Mouse (Mus musculus) cerebellum, adult 9-10 months (tissue): ENCODE results near the gene Rasl10b.

Experiments
- DNase-seq: peaks from one replicate; pipeline ENCODE4 v3.0.0; 2022

Rasl10b gene

DNA sequence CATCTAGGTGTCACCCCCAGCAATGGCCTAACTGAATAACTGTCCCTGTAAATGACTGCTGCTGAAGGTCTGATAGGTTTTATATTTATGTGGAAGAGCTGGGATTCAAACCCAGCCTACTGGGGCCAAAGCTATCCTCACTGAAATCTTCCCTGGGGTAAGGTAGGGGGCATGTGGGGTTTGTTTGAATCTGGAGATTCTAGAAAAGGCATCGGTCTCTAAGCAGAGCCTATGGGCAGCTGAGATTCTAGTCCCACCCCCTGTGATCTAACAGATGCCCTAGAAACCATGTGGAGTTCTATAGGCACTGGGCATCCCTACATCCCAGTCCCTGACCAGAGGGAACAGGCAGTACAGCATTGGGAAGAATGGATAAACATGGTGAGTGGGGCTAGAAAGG lies 28.4 kb downstream of the Rasl10b start, which contains the start of gene 1700020L24Rik:
Gene 1700020L24Rik, plus strand, starts transcription at position 301 of the 400 bp plus-strand sequence.
- no peak for DNase-seq

DNA sequence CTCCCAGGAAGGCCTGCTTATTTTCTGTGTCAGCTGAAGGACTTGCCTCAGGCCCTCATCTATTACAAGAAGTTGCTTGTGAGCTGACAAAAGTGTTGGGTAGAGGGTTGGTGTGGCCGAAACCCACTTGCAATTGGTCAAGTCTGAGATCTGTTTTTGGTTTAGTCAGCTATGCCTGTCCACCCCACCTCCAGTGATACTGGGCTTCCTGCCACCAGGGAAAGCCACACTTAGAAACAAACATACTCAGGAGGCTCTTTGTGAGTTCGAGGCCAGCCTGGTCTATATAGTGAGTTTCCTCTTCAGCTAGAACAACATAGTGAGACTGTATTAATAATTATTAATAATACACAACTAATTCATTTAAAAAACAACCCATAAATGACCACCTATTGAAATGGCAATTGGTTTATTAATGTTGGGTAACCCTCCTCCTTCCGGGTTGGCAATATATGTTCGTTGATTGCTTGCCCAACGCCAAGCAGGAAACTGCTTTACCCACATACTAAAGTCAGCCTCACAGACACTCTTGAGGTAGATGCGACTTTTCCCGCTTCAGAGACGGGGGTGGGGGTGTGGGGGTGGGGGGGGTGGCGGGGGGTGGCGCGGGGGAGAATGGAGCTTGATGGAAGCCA lies 30.6 kb downstream of the Rasl10b start:
- DNase-seq, result no peak

DNA sequence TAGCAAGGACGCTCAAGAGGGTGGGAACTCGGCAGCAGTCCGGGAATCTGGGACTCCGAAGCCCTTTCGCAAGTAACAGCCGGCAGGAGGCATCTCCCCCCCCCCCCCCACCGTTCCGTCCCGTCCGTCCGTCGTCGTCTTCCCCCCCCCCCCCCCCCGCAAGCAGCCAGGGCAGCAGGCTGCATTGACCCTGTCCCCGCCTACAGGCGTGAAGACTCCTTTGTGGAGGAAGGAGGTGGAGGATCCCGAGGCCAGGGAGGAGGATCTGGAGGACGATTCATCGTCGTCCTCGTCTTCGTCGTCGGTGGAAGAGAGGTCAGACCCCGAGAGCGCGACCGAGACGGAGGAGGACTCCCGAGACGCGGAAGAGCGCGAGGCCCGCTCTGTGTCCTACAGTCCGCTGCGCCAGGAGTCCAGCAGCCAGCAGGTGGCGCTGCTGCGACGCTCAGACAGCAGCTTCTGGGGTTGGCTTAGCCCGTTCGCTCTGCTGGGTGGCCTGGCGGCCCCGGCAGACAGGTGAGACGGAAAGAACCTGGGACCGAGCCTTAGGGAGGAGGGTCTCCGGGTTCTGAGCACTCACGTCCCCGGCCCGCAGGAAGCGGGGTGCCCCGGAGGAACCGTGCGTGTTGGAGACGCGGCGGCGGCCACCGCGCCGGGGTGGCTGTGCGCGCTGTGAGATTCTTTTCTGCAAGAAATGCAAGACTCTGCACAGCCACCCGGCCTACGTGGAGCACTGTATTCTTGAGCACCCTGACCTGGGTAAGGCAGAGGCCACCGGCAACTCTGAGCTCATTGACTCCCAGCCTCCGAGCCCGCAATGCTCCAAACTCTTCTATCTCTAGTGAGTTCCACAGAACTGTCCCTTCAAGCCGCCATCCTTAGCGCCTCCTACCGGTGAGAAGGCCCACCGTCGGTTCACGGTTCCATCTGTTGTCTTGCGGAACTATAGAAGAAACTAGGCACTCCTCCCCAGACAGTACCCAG lies 31.4 kb downstream of the Rasl10b start:
- DNase-seq, result peak; percentile 90

DNA sequence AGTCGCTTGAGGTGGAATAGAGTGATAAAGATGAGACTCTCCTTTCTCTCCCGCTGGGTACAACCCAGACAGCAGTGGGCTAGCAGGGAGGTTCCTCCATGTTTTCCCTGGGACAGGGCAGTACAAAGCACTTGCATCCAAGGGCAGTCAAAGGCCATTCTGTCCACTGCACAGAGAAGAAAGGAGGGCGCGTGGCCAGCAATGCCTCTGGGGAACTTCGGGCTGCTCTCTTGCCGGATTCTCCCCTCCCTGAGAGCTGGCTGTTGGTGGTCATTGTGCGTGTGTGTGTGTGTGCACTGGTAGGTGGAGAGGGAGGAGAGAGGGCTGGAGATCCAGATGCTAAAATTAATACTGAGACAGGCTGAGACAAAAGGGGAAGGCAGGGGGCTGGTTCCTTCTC lies 32.3 kb downstream of the Rasl10b start:
- no peak for DNase-seq

DNA sequence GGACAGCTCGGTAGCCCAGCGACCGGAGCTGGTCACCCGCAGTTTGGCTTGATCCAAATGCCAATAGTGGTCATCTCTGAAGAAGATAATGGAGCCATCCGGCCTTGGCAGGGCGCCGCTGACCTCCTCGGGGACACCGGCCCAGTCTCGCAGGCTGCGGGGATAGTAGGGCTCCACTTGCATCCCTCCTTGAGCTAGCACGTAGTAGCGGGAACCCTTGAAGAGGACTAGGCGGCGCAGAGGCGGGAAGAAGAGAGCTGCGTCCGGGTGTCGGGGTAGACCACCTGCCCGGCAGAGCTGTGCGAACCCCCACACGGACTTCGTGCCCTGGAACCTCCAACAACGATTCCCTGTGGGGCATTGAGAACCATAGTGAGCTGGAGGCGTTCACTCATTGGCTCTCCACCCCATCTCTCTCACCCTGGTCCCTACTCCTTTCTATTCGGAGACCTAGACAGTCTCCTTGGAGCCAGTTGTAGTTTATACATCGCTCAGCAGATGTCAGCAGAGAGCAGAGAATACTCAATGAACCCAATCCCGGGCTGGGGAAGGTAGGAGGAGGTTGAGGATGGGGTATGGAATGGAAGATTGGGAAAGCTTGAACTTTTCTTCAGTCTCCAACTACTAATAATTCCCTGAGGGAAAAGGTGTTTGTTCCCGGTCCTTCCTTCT lies 33.8 kb downstream of the Rasl10b start:
- DNase-seq, result peak; percentile 91

DNA sequence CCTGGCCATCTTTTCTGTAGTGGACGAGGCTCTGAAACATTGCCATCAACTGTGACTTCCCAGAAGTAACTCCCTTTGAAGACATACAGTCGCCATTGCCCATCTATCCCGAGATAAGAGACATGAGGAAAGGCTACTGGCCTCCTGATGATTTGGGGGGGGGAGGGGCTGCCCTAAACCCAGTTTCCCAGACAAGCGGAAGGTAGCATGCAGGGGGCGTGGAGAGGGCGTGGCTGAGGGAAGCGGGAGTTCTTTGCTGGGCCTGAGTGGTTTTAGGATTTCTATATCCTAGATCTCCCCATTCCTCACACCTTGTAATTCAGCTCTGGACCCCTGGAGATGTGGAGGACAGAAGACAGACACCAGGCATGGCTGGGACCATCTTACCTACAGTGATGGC lies 34.9 kb downstream of the Rasl10b start:
- no peak for DNase-seq

DNA sequence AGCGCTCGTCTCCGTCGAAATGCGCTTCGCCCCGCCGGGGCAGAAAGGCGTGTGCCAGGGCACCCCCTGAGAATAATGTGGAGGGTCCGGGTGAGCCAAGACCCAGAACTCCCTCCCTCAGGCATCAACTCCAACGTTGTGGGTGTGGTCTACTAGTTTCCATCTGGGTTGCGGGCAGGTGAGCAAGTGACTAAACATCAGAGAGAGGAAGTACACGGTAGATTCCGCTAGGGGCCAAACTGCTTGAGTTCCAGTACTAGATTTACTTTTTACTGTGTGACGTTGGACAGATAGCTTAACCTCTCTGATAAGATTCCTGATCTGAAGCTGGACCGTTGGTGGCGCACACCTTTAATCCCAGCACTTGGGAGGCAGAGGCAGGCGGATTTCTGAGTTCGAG lies 36.1 kb downstream of the Rasl10b start:
- DNase-seq, result no peak

DNA sequence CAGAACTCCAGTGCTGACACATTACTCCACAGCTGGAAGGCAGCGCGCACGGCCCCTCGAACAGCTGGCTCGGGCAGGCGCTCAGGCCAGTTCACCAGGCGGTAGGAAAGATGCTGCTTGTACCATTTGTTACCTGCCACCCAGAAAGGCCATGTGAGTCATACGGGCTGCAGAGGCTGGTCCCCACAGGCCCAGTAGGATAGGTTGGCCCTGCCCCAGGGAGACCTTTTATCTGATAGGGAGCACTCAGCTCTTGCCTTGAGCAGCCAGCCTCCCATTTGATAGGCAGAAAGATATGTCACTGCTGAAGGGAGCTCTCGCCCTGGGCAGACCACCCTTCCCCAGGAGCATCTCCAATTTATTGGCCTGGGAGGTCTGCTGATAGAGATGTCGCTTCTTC lies 38.7 kb downstream of the Rasl10b start:
- no peak for DNase-seq

DNA sequence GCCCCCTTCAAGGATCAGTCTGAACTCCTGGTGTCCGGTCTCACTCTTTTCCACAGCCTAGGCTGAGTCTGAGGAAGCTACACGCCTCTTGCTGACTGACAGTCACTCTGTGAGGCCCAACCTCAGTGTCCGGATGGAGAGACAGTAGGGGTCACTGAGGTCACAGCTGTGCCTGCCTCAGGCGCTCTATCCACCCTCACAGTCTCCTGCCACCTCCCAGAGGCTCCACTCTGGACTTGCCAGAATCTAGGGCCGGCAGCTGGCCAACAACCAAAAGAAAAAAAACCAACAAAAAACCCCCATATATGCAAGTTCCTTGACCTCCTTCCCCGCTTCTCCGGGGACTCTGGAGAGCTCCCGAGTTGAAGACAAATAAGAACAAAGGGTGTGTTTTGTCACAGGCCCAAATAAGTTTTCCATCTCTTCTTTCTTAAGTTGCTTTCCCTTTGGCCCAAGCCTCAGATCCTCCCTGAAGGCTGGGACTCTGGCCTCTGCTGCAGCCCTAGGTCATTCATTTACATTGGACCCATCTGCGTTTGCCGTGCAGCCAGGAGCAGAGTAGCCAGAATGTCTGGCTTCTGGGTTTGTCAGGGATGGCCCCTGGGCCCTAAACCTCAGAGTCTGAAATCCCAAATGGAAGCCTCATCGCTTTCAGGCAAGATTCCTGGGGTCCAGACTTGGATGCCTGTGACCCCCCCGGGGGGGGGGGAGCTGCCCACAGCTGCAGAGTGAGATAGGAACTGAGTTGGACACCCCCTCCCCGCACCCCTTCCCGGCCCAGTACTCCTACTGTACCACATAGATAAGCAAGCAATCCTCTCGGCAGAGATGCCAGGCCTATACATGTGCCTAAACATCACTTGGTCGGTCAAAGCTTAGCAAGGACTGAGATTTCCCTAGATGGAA lies 39.3 kb downstream of the Rasl10b start:
- no peak for DNase-seq

DNA sequence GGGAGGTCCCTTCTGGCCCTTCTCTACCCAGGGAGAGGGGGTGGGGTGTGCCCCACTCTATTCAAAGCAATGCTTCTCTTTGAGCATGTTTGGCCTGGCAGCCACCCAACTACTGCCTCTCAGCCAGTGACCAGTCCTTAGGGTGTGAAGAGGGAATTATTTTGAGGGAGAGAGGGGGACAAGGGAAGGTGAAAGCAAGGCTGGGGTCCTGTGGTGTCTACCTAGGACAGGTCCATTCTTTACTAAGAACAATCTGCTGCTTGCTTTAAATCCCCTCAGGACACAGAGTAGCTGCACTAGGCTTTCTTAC lies 39.9 kb downstream of the Rasl10b start:
- no peak for DNase-seq

DNA sequence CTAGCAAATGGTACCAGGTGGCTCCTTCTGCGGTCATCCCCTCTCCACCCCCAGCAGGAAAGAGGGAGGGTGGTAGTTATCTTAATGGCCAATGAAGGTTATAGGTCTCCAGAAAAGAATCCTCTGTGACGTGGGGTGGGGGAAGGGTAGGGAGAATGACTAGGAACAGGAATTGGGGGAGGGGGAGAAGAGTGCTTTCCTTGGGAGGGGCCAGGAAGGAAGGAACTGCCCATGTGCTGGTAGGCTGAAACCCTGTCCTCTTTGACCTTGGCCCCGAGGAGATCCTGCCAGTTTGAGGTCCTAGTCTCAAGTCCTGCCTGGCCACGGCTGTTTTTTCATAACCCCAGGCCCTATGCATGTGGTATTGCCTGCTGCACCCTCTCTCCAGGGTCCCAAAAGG lies 40.4 kb downstream of the Rasl10b start:
- DNase-seq, result no peak

DNA sequence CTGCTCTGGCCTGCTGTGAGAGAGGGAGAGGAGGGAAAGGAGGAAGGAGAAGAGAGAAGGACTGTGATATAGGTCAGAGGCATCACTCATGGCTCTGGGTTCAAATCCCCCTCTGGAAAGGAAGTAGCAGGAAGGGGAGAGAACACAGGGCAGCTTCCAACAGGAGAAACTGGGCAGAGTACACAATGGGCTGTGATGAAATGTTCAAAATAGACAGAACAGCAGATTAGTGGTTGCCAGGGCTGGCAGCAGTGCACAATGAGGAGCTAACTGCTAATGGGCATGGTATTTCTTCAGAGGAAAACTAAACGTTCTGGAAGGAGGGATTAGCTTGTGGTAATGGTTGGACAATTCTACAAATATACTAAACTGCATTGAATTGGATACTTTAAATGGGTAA lies 41.6 kb downstream of the Rasl10b start:
- no peak for DNase-seq

DNA sequence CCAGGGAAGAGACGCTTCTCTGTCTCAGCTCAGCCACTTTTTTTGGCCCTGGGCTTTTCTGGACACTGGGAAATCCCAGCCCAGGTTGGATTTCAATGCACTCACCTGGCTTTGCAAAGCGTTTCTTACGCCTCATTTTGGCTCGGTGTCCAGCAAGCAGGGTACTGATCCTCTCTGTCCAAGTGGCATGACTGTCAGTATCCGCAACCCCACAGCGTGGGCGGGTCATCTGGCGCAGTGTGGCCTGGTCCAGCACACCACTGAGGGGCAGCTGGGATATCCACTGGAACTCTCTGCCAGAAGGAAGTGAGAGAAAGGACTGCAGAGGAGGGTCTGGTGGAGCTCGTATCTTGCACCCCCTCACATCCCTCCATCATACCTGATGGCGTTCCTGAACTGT lies 42.3 kb downstream of the Rasl10b start:
- no peak for DNase-seq

DNA sequence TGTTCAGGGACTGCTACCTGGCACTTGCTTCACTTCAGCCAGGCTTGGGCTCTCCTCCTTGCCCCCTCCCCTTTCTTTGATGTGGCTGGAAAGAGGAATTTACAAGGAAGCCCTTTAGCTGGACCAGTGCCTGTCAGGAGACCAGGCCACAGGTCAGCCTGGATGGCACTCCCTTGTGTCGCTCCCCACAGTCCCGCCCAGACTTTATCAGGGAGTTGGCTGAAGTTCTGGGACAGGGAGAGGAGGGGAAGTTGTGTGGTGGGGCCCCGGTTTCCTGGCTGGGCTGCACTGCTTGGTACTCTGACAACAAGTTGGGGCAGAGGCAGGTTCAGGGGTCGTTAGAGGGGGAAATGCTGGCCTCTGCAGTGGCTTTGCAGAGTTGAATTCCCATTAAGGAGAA lies 45.6 kb downstream of the Rasl10b start:
- DNase-seq, result no peak

DNA sequence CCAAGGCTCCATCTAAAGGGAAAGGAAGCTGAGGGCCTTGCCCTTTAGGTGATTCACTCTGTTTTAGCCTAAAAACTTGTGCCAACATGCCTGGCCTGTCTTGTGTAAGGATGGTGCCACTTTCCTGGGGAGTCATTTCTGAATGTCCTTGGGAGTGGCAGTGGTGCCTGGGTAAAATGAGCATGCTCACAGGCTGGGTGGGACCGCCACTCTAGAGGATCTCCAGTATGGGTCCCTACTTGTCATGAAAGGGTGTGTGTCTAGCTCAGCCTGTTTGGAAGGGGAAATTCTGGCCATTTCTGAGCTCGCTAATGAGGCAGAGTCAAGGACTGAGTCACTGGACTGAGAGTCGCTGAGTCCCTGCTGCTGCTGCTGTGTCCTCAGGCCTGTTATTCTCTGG lies 46.7 kb downstream of the Rasl10b start:
- DNase-seq, result no peak

DNA sequence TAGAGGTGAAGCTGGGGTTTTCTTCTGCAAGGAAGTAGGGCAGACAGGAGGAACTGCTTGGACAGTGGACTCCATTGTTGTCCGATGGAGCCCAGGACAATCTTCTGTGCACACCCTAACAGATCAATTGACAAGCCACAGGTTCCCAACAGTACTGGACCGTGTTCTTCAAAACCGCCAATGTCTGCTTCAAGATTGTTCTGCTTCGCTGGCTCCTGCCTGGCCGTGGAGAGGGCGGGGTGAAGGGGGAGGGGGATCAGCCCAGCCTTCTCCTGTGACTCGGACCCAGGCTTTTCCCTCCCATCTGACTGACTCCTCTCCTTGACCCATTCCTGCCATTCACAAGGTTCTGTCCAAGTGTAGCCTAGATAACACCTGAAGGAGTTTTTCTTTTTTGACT lies 48.3 kb downstream of the Rasl10b start:
- DNase-seq, result no peak

DNA sequence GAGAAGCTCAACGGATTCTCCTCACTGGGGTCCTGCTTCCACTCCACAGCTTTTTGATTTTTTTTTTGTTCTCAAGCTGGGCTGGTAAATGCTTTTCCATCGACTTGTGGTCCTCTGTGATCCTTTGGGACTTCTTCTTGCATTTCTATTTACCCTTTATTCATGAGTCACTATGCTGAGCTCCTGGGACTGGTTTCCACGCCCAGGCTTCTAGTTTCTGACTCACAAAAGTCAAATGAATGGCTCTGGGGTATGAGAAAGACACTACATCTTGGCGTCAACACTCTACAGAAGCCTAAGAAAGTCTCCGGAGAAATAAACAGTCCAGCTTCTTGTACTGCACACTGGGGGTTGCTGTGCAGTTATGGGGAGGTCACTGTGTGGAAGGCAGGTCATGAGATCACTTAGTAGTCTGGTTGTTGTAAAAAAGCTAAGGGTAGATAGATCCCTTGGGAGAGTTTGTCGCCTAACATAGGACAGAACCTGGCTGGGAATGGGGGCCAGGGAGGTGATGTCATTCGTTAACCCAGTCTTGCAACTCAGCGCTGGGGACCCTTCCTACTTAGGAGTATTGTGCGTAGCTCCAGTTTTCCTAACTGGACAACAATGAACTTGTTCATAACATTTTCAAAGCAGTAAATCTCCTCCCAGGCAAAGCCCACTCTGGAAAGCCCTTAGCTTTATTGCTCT lies 49.1 kb downstream of the Rasl10b start:
- DNase-seq, result no peak

DNA sequence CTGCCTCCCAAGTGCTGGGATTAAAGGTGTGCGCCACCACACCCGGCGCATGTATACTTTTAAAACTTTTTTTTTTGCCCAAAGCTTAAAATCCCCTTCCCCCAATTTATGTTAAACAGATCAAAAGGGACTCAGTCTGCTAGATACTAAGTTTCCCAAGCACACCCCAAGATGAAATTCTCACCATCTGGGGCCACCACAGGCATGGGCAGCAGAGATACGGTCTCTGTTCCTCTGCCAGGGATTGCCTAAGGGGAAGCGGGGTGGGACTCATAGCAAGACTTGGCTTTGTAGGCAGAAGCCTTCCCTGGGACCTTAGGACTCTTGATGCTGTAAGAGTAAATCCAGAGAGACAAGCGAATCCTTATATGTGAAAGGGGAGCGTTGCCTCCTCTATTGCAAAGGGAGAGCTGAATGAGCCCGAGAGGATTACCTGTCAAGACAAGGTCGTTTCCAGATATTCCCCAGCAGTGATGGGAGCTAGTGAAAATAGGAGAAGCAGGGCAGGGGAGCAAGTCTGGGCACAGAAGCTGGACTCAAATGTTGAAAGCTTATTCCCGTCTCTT lies 52.6 kb downstream of the Rasl10b start:
- DNase-seq, result no peak

DNA sequence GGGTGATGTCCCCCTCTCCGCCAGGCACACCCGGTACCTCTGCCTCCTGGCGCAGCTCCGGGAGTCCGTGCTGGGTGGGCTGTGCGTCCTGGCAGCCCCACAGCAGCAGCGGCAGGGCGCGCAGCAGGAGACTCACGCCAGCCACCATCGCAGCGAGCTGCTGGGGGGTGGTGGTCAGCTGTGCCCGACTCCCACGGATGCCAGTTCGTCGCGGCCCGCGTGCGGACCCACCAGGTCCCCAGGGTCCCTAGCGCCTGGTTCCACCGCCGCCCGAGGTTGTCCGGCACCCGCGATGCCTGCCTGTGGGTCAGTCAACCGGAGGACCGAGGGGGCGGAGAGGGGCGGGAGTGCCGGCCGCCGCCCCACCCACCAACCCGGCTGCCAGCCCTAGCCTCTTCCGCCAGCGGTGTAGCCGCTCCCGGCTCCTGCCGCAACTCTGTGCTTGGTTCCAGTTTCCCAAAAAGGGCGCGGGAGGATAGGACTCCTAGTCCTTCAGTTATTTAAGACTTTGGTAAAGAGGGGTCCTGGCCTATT lies 53.8 kb downstream of the Rasl10b start, which contains the start of gene Mmp28:
Gene Mmp28, minus strand, starts transcription at position 361 of the 534 bp plus-strand sequence.
- DNase-seq, result no peak

DNA sequence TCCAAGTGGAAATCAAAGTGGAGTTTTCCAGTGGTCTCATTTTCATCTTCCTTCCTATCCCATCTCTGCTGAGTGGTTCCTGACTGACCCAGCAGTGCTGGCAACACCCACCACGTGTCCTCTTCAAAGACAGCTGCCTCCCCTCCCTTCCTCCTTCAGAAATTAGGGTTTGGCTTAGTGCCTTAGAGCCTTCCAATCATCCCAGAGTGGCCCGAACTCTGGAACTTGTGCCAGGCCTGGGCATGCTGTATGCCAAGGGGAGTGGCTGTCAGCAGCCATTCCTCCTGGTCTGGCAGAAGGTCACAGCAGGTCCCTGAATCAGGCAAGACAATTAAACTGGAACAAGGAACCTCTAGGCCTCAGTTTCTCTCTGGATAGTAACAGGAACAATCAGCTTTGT lies 57.0 kb downstream of the Rasl10b start:
- DNase-seq, result peak; percentile 90

DNA sequence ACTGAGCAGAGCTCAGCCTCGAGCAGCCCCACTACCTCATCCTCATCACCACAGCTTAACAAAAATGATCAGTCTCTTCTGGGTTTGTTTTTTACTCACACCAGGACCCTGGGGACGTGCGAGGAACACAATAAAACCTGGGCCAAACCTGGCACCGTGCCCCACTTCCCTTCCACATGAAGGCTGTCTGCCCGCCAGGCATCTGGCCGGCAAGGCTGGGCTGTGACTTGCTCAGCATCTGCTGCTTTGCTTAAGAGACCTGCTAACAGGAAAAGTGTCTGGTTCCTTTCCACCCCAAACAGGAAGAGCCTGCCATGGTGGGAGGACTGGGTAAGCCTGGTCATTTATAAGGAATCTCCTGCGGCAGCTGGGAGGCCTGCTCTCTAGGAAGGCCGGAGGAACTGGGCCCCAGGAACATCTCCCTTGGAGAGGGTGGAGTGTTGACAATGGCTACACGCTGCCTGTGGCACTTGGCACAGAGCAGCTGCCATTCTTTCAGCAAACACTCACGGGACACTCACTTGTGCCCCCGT lies 58.2 kb downstream of the Rasl10b start:
- peak; percentile 54 for DNase-seq
